Mouse (Mus musculus) Muller cell, postnatal 12 days (primary cell): Measurements from ENCODE around the gene Gm8947.
"Not testable (repeated sequence)": the region's sequence is repeated elsewhere in the genome, so short reads cannot be mapped to it uniquely, and the experiment has no call there.

Source experiments
- DNase-seq: peaks from one replicate; pipeline ENCODE4 v3.0.0-alpha.2; 2015; ENCODE audit errors: inconsistent ontology term

Gene Gm8947

DNA sequence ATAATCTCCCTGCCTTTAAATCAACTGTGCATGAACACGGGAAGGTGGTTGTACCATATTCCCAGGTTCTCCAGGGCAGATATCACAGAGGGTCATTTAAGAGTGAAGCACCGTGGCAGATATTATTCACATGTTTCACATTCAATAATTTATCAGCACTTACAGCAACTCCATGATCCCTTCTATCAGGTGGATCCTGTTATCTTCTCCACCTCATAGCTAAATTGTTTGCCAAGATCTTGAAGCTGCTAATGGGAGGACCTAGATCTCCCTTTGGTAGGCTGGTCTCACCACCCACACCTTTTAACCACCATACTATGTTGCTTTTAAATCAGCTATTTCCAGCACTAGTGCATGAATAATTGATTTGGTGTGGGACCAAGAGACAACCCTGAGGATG lies 12.0 kb upstream of the Gm8947 start:
- DNase-seq: no peak

DNA sequence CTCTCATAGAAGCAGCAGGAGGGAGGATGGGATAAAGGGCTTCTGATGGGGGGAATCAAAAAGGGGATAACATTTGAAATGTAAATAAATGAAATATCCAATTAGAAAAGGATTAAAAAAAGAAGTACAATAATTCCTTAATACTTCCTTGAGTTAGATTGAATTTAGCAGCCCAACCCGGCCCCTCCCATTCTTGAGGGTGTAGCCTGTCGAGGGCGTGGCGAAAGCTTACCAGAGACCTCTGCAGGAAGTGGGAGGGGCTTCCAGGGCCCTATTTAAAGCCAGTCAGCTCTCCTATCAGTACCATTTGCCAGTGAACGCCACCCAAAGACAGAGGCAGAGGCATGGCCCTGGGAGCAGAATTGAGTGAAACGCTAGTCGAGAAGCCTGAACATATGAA lies 9.9 kb upstream of the Gm8947 start, which contains the start of gene Gm47985:
Gene Gm47985, plus strand, starts transcription at position 272 of the 400 bp plus-strand sequence.
- DNase-seq: not testable (repeated sequence)

DNA sequence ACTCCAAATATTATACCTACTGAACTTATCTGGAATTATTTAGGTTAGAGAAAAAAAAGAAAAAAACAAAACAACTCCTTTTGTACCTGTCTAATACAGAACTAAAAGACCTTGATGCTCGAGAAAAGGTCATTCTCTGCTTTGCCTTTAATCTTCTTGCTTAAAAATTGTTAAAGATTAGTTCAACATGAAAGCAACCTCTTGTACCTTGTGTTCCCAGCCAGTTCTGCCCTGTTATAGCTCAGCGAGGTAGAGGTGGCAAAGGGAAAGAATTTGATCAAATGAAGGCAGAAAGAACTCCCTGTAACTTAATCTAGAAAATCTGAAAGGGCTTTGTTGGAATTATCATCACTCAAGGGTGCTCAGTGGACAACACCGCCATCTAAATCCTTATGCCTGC lies 6.0 kb upstream of the Gm8947 start:
- not testable (repeated sequence) for DNase-seq

DNA sequence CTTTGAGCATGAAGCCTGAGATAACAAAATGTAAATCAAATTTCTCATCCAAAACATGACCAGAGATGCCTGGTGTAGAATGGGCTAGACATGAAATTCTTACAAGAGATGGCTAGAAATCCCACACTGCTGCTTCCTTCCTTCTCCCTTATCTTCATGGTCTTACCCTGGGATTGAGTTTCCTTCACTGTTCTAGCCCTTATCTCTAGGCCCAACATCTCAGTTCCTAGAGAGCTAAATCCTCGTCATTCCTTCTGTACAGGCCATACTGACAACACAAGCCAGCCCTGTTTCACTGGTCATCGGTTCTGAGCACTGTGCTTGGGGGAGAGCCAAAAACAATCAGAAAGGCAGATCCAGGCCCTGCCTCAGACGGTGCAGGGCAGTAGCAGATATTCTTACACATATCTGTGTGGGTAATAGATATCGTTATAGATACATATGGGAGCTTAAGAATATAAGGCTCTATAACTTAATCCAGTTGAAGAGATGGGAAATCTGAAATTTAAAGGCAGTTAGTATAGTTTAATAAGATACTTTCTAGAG lies 5.2 kb upstream of the Gm8947 start:
- not testable (repeated sequence) for DNase-seq

DNA sequence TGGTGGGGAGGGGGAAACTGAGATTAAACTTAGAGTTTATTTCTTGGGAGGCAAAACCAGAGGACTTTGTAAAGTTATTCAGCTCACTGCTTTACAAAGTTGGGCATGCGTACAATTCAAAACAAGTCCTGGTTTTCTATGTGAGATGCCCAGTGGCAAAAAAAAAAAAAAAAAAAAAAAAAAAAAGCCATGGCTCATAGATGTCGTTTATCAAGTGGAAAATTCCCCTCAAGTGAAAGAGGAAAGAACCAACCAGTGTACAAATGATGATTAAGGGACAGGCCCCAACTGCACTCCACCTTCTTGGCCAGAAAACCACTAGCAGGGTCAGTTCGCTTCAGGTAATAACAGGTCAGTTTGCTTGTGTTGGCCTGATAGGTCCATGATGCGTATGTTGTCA lies 3.7 kb upstream of the Gm8947 start:
- DNase-seq: no peak

DNA sequence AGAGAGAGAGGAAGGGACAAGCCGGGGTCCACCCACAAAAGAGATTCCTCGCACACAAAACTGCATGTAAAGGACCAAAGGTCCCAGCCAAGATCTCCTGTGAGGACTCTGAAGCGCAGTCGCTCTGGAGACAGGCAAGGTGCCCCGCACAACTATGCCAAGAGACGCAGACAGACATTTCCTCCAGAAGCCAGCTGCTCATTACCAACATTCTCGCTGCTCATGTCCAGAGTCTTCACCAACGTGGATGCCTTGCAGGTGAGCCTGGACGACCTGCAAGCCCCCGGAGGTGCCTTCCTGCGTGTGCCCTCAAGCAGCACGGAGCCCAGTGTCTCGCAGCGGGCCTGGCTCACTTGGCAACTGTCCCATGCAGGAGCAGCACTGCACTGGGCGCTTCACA lies 563 bp downstream of the Gm8947 start:
- not testable (repeated sequence) for DNase-seq

DNA sequence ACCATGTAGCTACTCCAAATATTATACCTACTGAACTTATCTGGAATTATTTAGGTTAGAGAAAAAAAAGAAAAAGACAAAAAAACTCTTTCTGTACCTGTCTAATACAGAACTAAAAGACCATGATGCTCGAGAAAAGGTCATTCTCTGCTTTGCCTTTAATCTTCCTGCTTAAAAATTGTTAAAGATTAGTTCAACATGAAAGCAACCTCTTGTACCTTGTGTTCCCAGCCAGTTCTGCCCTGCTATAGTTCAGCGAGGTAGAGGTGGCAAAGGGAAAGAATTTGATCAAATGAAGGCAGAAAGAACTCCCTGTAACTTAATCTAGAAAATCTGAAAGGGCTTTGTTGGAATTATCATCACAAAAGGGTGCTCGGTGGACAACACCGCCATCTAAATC lies 3.8 kb downstream of the Gm8947 start:
- not testable (repeated sequence) for DNase-seq

DNA sequence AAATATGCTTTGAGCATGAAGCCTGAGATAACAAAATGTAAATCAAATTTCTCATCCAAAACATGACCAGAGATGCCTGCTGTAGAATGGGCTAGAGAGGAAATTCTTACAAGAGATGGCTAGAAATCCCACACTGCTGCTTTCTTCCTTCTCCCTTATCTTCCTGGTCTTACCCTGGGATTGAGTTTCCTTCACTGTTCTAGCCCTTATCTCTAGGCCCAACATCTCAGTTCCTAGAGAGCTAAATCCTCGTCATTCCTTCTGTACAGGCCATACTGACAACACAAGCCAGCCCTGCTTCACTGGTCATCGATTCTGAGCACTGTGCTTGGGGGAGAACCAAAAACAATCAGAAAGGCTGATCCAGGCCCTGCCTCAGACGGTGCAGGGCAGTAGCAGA lies 4.5 kb downstream of the Gm8947 start:
- not testable (repeated sequence) for DNase-seq

DNA sequence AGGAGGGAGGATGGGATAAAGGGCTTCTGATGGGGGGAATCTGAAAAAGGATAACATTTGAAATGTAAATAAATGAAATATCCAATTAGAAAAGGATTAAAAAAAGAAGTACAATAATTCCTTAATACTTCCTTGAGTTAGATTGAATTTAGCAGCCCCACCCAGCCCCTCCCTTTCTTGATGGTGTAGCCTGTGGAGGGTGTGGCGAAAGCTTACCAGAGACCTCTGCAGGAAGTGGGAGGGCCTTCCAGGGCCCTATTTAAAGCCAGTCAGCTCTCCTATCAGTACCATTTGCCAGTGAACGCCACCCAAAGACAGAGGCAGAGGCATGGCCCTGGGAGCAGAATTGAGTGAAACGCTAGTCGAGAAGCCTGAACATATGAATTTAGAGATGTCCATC lies 5.9 kb downstream of the Gm8947 start, which contains the start of gene Gm47995:
Gene Gm47995, plus strand, starts transcription at position 329 of the 400 bp plus-strand sequence.
- DNase-seq: not testable (repeated sequence)

DNA sequence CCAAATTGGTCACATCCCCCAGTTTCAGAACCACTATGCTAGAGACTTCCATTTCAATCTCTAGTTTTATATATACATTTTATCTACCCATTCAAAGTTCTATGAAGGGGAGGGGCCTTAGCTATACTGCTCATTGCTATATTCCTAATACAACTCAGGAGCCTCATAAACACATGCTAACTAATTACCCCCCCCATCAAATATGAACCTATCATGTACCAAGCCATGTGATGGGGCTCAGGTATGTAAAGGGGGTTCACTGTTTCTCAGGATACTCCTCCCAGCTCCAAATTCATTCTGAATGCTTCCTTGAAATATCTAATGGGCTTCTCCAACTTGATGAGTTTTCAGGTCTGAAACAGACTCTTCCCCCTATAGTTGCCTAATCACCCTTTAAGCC lies 8.4 kb downstream of the Gm8947 start:
- DNase-seq: not testable (repeated sequence)

DNA sequence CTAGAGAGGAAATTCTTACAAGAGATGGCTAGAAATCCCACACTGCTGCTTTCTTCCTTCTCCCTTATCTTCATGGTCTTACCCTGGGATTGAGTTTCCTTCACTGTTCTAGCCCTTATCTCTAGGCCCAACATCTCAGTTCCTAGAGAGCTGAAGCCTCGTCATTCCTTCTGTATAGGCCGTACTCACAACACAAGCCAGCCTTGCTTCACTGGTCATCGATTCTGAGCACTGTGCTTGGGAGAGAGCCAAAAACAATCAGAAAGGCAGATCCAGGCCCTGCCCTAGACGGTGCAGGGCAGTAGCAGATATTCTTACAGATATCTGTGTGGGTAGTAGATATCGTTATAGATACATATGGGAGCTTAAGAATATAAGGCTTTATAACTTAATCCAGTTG lies 10.6 kb downstream of the Gm8947 start:
- DNase-seq: not testable (repeated sequence)

DNA sequence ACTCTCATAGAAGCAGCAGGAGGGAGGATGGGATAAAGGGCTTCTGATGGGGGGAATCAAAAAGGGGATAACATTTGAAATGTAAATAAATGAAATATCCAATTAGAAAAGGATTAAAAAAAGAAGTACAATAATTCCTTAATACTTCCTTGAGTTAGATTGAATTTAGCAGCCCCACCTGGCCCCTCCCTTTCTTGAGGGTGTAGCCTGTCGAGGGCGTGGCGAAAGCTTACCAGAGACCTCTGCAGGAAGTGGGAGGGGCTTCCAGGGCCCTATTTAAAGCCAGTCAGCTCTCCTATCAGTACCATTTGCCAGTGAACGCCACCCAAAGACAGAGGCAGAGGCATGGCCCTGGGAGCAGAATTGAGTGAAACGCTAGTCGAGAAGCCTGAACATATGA lies 11.6 kb downstream of the Gm8947 start, which contains the start of gene 3110040M04Rik:
Gene 3110040M04Rik, plus strand, starts transcription at position 304 of the 400 bp plus-strand sequence.
- not testable (repeated sequence) for DNase-seq

DNA sequence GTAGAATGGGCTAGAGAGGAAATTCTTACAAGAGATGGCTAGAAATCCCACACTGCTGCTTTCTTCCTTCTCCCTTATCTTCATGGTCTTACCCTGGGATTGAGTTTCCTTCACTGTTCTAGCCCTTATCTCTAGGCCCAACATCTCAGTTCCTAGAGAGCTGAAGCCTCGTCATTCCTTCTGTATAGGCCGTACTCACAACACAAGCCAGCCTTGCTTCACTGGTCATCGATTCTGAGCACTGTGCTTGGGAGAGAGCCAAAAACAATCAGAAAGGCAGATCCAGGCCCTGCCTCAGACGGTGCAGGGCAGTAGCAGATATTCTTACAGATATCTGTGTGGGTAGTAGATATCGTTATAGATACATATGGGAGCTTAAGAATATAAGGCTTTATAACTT lies 16.3 kb downstream of the Gm8947 start:
- not testable (repeated sequence) for DNase-seq

DNA sequence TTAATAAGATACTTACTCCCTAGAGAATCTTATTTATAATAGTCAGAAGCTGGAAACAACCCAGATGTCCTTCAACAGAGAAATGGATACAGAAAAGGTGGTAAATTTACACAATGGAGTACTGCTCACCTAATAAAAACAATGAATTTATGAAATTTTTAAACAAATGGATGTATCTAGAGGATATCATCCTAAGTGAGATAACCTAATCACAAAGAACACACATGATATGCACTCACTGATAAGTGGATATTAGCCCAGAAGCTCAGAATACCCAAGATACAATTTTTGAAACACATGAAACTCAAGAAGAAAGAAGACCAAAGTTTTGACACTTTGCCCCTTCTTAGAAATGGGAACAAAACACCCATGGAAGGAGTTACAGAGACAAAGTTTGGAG lies 16.8 kb downstream of the Gm8947 start:
- DNase-seq: not testable (repeated sequence)

DNA sequence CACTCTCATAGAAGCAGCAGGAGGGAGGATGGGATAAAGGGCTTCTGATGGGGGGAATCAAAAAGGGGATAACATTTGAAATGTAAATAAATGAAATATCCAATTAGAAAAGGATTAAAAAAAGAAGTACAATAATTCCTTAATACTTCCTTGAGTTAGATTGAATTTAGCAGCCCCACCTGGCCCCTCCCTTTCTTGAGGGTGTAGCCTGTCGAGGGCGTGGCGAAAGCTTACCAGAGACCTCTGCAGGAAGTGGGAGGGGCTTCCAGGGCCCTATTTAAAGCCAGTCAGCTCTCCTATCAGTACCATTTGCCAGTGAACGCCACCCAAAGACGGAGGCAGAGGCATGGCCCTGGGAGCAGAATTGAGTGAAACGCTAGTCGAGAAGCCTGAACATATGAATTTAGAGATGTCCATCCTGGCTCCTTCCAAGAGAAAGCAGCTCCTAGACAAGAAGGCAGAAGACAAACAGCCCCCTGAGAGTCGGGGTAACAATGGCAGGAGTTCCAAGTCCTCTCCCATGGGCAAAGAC lies 17.7 kb downstream of the Gm8947 start, which contains the start of gene Gm47996:
Gene Gm47996, plus strand, starts transcription at position 308 of the 532 bp plus-strand sequence.
- not testable (repeated sequence) for DNase-seq

DNA sequence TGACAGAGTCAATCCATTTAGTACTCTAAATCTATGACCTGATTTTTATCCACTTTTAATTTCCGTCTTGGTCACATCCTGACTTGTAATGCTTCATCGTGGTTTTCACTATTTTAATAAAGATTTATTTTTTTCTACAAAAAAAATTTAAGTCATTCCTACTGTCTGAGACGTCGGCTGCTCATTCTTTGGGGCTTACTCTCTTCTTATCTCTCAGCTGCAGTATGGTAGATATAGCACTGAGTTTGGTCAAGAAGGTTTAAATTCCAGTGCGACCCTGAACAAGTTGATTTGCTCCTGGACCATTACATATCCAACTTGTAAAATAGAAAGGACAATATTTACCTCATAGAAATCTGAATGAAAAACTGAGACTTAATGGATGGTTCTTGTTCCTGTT lies 19.5 kb downstream of the Gm8947 start:
- not testable (repeated sequence) for DNase-seq

DNA sequence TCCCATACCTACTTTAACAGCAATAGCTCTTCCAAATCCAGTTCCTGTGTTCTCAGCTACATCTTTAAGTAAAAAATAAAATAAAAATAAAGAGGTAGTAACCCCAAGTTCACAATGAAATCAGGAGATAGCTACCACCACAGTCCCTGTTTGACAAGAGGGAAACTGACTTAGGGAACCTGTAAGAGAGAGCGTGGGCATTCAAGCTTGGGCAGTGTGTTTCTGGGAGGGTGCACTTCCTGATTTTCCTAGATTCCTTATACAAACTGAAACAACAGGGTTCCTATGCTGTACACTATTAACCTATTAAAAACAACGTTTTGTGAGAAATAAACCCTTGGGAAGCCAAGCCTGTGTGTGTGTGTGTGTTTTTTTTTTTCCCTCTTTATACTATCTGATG lies 22.7 kb downstream of the Gm8947 start:
- no peak for DNase-seq

DNA sequence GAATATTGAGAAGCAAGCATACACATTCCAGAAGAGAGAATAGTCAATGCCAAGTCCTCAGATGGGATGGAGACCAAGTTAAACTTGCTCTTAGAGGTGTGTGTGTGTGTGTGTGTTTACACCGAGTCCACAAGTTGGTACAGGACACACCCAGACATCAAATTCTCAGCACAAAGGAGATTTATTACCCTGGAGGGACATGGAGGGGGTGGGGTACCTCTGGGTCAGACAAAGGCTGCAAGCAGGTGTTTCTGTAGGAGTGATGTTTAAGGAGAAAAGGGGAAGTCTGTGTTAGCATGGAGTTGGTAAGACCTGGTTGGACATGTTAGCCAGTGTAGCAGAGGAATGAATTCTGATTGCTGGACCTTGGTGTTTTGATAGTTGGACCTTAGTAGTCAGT lies 23.8 kb downstream of the Gm8947 start:
- no peak for DNase-seq

DNA sequence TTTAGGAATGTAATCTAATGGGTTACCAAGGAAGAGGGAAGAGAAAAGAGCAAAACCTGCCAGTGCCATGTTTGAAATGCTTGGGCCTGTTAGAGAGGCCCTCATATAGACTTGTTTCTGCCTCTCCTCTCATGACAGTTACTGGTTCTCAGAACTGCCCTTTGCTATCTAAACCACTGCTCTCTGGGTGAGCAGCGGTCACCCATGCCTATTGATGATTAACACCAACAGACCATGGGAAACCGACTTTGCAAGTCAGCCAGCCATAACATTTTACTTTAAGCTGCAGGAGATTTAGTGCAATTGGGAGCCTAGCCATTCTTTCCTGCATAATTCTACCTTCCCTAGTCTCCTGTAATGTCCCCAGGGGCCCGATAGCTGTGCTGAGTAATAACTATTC lies 24.2 kb downstream of the Gm8947 start:
- no peak for DNase-seq

DNA sequence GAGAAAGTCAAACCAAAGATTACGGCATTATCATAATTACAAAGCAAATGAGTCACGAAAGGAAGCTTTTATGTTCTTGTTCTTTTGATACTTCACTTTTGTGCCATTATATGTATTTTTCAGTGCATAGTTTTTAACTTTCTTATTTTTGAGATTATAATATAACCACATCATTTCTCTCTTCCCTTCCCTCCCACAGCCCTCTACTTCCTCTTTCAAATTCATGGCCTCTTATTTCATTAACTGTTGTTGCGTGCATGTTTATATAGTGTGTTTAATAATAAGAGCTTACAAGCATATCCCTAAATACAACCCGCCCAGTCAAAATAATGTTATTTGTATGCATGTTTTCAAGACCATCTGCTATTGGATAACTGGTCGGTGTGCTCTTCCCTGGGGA lies 26.9 kb downstream of the Gm8947 start:
- no peak for DNase-seq

DNA sequence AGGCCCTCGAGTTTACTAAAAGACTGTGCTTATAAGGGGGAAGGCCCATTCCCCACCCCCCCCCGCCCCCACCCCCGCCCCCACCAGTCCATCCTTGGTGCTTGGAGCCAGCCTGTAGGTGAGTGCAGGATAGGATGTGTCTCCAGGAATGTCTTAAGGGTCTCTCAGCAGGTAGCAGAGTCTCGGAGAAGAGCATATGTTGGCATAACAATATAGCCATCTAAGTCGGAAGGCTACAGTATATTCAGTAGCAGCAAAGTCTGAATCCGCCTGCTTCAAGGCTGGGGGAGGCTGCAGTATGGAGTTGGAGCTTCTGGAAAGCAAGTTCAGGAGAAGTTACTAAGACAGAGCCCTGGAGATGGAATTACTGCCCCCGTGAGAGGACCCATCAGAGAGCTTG lies 27.9 kb downstream of the Gm8947 start:
- no peak for DNase-seq

DNA sequence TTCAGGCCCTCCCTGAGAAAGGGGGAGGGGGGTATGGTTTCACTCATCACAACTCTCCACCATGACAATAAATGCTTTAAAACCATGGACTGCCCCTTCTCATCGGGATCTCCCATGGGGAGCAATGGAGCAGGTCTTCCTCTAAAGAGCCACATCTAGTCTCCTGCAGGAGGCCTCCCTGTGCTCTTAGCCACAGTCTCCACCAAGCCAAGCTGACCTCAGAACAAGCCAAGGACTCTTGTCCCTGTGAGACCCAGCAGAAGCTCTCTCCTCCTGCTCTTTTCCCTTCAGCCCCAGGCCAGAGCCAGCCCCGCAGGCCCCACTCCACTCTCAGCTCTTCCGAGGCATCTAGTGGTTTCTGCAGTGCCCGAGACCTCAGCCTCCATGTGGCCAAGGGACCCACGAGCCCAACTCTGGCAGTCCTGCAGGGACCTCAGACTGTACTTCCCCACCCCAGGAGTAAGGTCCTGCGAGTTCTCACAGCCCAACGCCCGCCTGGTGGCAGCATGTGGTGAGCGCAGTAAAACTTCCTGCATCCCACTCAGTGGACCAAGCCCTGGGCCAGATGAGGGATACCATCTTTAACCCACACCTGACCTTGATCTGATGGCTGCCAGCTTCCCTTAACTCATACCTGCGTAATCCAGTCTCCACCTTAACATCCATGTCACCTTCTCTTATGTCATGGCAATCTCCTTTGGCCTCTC lies 30.5 kb downstream of the Gm8947 start:
- no peak for DNase-seq

DNA sequence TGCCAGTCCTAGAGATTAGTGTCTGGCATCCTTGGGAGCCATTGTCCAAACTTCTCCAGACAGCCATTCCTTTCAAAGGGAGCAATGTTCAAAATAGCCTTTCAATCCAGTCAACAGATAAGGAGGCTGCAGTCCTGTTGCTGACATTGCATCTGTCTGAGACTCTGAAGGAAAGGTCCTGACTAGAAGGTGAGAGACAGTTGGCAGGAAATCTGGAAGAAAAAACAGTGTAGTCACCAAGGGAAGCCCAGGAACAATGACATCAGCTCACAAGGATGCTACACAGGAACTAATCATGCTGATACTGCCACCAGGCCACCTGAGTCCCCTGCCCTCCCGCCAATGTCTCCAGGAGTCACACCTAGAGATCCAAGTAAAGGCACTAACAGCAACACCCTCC lies 31.2 kb downstream of the Gm8947 start:
- no peak for DNase-seq
